Mouse (Mus musculus): Measurements from ENCODE around the gene Pdcd4.
"Not testable (repeated sequence)": the region's sequence is repeated elsewhere in the genome, so short reads cannot be mapped to it uniquely, and the experiment has no call there.

Pdcd4 gene

DNA sequence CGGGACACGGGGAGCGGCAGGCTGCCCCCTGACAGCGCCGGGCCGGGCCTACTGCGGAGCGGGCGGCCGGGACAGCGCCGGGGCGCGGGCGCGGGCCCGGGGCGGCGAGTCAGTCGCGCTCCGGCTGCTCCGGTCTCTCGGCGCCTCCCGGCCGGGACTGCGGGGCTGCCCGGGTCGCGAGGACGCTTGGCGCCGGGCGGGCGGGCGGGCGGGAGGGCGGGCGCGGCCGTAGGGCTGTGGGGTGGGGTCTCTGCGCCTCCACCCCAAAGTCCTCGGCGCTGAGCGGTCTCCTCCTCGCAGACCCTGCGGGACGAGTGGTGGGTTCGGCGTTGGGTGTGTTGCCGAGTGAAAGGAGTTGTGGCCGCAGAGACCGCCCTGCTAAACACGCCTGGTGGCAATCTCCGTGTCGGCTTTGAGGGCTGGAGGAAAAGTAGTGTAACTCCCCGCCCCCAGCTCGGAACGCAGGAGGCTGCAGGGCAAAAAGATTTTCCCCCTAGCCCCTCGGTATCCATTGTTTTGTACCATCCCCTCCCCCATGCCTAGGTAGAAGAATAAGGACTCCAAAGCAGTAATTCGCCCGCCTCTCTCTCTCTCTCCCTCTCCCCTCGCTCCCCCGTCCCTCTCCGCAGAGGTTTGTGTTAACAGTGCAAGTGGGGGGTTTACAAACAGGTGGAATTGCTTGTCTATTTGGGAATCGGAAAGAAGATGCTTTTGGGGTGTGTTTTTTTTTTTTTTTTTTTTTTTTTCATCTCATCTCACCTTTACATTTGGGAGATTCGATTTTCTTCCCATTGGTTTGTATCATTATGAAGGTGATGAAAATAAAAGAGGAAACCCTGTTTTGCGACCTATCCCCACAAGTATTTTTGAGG, 53.4 kb downstream of the Pdcd4 start:
- DNase-seq (ENCODE audit: extremely low spot score) = peak; percentile 78

DNA sequence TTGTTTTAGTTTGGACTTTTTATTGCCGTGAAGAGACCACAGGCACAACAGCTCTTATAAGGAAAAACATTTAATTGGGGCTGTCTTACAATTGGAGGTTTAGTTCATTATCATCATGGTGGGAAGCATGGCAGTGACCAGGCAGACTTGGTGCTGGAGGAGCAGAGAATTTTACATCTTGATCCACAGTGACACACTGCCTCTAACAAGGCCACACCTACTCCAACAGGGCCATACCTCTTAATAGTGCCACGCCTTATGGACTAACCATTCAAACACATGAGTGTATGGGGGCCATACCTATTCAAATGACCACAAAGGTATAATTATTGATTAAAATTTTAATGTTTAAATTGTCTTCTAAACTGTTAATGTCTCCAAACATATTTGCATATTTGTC, 65.5 kb downstream of the Pdcd4 start:
- no peak for DNase-seq (ENCODE audit: extremely low spot score)

GRCm38 (mm10) chr19:53962511-53962910, 70.5 kb downstream of the Pdcd4 start:
- DNase-seq (ENCODE audit: extremely low spot score) = no peak

DNA sequence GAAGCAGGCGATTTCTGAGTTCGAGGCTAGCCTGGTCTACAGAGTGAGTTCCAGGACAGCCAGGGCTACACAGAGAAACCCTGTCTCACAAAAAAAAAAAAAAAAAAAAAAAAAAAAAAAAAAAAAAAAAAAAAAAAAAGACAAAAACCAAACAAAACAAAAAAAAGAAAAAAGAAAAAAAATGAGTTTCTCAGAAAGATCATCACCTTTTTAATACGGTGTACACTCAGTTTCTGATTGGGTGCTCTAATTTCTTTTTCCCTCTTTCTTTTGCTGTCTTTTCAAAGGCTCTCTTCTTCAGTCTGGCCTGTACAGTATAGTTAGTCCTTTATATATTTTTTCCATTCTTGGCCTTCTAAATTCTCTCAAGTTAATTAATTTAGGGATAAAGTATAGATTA, 72.3 kb downstream of the Pdcd4 start:
- not testable (repeated sequence) for DNase-seq (ENCODE audit: extremely low spot score)

- no peak for DNase-seq (ENCODE audit: extremely low spot score)
Measured at GRCm38 (mm10) chr19:53964910-53965633, 73.0 kb downstream of the Pdcd4 start.

- DNase-seq (ENCODE audit: extremely low spot score) = no peak
Measured at GRCm38 (mm10) chr19:53969226-53969625, 77.2 kb downstream of the Pdcd4 start.

DNA sequence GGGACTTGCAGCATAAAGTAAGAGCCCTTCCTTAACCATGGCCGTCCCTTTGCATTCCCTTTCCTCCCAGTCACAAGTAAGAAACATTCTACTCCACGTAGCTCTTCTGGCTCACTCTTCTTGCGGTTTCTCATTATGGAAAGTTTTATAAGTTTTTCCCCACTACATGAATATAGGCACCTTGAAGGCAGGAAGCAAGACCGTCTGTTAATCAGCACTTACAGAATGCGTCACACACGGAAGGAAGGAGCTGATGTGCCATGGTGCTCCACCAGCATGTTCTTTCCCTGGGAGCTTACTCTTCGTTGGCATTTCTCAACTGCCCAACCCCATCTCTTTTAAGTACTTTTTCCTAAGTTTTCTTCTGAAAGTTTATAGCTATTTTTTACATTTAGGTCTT, 79.9 kb downstream of the Pdcd4 start:
- DNase-seq (ENCODE audit: extremely low spot score) = no peak

- no peak for DNase-seq (ENCODE audit: extremely low spot score)
Measured at GRCm38 (mm10) chr19:53973656-53974055, 81.6 kb downstream of the Pdcd4 start.

All from embryo, embryonic 9.5 days (tissue).